Mouse (Mus musculus) left cerebral cortex, adult 9 months (tissue): ENCODE data around the gene Slc25a22.

ENCODE experiments used
- DNase-seq, 2 experiments: peaks; one replicate each; pipeline ENCODE4 v3.0.0; 2022; ENCODE audit warnings: low spot score in 2 of 2

The Slc25a22 gene

GRCm38 (mm10) chr7:141472226-141472625 lies 34.5 kb upstream of the Slc25a22 start:
- DNase-seq, result no peak

- DNase-seq, result no peak
Observed at GRCm38 (mm10) chr7:141471236-141471635, 33.5 kb upstream of the Slc25a22 start.

- no peak for DNase-seq
Observed at GRCm38 (mm10) chr7:141470637-141470944, 32.9 kb upstream of the Slc25a22 start.

- DNase-seq, result no peak
Observed at GRCm38 (mm10) chr7:141469901-141470636, 32.4 kb upstream of the Slc25a22 start.

- no peak for DNase-seq
Observed at GRCm38 (mm10) chr7:141469352-141469751, 31.7 kb upstream of the Slc25a22 start.

GRCm38 (mm10) chr7:141468522-141469211 lies 31.0 kb upstream of the Slc25a22 start:
- DNase-seq, result peak in 1 of 2 experiments; percentile 62

- DNase-seq, result no peak
Observed at GRCm38 (mm10) chr7:141468164-141468521, 30.5 kb upstream of the Slc25a22 start.

- peak in 1 of 2 experiments; percentile 67 for DNase-seq
Observed at GRCm38 (mm10) chr7:141467230-141468030, 29.7 kb upstream of the Slc25a22 start, which contains the start of gene Cd151. TSS of gene Cd151 (plus strand) at chr7:141467392.

- DNase-seq, result no peak
Observed at GRCm38 (mm10) chr7:141466607-141467148, 29.0 kb upstream of the Slc25a22 start.

- DNase-seq, result no peak
Observed at GRCm38 (mm10) chr7:141466045-141466394, 28.3 kb upstream of the Slc25a22 start.

- no peak for DNase-seq
Observed at GRCm38 (mm10) chr7:141465388-141466044, 27.8 kb upstream of the Slc25a22 start.

- no peak for DNase-seq
Observed at GRCm38 (mm10) chr7:141464603-141465201, 27.0 kb upstream of the Slc25a22 start.

GRCm38 (mm10) chr7:141463824-141464602 lies 26.3 kb upstream of the Slc25a22 start:
- no peak for DNase-seq

GRCm38 (mm10) chr7:141462333-141462821 lies 24.7 kb upstream of the Slc25a22 start:
- no peak for DNase-seq

- no peak for DNase-seq
Observed at GRCm38 (mm10) chr7:141461521-141462332, 24.0 kb upstream of the Slc25a22 start.

- DNase-seq, result no peak
Observed at GRCm38 (mm10) chr7:141460391-141461113, 22.9 kb upstream of the Slc25a22 start, which contains the start of gene Cracr2b. TSS of gene Cracr2b (plus strand) at chr7:141461094.

- no peak for DNase-seq
Observed at GRCm38 (mm10) chr7:141460001-141460390, 22.3 kb upstream of the Slc25a22 start.

GRCm38 (mm10) chr7:141459301-141459711 lies 21.6 kb upstream of the Slc25a22 start:
- DNase-seq, result no peak

GRCm38 (mm10) chr7:141458661-141459060 lies 21.0 kb upstream of the Slc25a22 start:
- DNase-seq, result no peak
